Mouse (Mus musculus) T-helper 1 cell (primary cell): Measurements from ENCODE around the gene Gm2022.
"Not testable (repeated sequence)": the region's sequence is repeated elsewhere in the genome, so short reads cannot be mapped to it uniquely, and the experiment has no call there.

ENCODE experiments used
- in situ Hi-C: fragments of 300-600 bp; cut with MboI, MseI; formaldehyde crosslinking; loops from one replicate; pipeline ENCODE4 v1.15.1; 2025; ENCODE audit warnings: high pct_unique_total_duplicates

The Gm2022 gene

GRCm38 (mm10) chr12:87895070-87895469 is at the start of gene Gm2022:
TSS of gene Gm2022 (plus strand) at chr12:87895370.
- in situ Hi-C loops: loop anchor here (10.0 to 25.0 kb wide), 2 partner anchors 108 to 270 kb away; partner anchors contain the start of genes Gm21319 and Gm21936

GRCm38 (mm10) chr12:87850657-87851056 is 44.5 kb upstream of the Gm2022 start:
- in situ Hi-C loops: not testable (repeated sequence)

- in situ Hi-C loops: loop anchor here (5.0 kb wide), 1 partner anchor 204 kb away; no protein-coding TSS in a partner anchor
Measured at GRCm38 (mm10) chr12:87856067-87856466, 39.1 kb upstream of the Gm2022 start.

GRCm38 (mm10) chr12:87861740-87862692 is 33.2 kb upstream of the Gm2022 start:
- in situ Hi-C loops: not testable (repeated sequence)

- in situ Hi-C loops: not testable (repeated sequence)
Measured at GRCm38 (mm10) chr12:87863638-87864037, 31.5 kb upstream of the Gm2022 start.

GRCm38 (mm10) chr12:87864048-87864447 is 31.1 kb upstream of the Gm2022 start:
- in situ Hi-C loops: not testable (repeated sequence)

- in situ Hi-C loops: not testable (repeated sequence)
Measured at GRCm38 (mm10) chr12:87873772-87874171, 21.4 kb upstream of the Gm2022 start, which contains the start of gene Gm2016. TSS of gene Gm2016 (plus strand) at chr12:87874072.

GRCm38 (mm10) chr12:87919721-87920120 is 24.6 kb downstream of the Gm2022 start, which contains the start of gene Gm2035:
TSS of gene Gm2035 (minus strand) at chr12:87919857.
- in situ Hi-C loops: loop anchor here (10.0 kb wide), 1 partner anchor 235 kb away; no protein-coding TSS in a partner anchor
